ENCODE assay signal across 8 mouse cellular contexts in the genomic region with DNA sequence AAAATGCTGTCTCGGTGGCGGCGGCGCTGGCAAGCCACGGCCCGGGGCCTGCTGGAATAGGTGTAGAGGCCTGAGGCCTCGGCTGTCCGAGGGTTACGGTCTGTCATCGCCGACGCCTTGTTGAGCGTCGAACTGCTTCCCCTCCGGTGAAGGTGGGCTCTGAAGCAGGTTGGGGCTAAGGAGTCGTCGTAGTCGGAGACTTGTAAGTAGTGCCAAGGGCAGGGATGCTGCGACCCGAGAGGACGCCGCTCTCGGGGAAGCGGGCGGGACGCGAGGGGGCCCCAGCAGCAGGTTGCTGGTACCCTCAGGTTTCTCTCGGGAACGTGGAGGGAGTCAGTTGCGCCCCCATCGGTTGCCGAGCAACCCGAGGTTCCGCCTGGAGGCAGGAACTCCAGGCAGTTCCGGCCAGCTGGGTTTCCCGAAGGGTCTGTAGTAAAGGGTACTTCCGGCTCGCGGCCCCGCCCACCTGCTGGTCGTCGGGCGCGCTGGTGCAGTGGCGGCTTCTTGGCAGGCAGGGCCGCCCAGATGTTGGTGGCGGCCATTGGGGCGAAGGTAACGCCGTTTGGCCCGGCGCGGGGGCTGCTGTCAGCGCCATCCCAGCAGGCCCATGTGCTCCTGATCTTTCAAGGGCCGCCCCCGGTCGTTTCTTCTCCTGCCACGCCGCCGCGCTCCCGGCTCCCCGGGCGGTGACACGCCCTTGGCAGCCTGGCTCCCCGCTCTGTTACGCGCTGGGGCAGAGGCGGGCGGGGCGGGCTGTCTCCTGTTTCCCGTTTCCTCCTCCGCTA. TPM values are rescaled to one million over a fixed set of nuclear protein-coding genes. Genes with fewer than 3 reads are reported as not detected.
A peak's percentile ranks its signal among the peaks of the same experiment; 100 is the strongest.
DNase-seq lines count a peak whose midpoint lies in the region; ATAC-seq lines count a peak whose summit lies in the region.
"Not testable (repeated sequence)": the region's sequence is repeated elsewhere in the genome, so short reads cannot be mapped to it uniquely, and the experiment has no call there.

TSS of gene Rsph3b (minus strand) at position 699 of the 785 bp plus-strand sequence.

- H3K4me3 ChIP-seq in hindbrain, embryonic 13.5 days, result peak within 1 kb of the TSS; percentile 55

- not testable (repeated sequence) for H3K4me1 ChIP-seq in hindbrain, embryonic 13.5 days (replicated peaks)

- ATAC-seq in hindbrain, embryonic 13.5 days (ENCODE audit: low FRiP score), result peak; percentile 98

- peak within 1 kb of the TSS; percentile 85 for H3K27ac ChIP-seq in hindbrain, embryonic 13.5 days

- H3K4me2 ChIP-seq in hindbrain, embryonic 13.5 days, result peak within 1 kb of the TSS; percentile 59

- H3K9me3 ChIP-seq in hindbrain, embryonic 13.5 days, result not testable (repeated sequence)

- H3K9ac ChIP-seq in hindbrain, embryonic 13.5 days, result peak within 1 kb of the TSS; percentile 75

- not testable (repeated sequence) for H3K27me3 ChIP-seq in hindbrain, embryonic 13.5 days

- whole genome bisulfite sequencing in hindbrain, embryonic 13.5 days, result 1% methylated on average over 67 of the region's 73 CpGs

- not testable (repeated sequence) for H3K36me3 ChIP-seq in hindbrain, embryonic 13.5 days

- DNase-seq in NIH3T3 (ENCODE audit: low read depth), result peak; percentile 89
- DNase-seq in cerebellum, postnatal 25 days, result peak; percentile 75 to 78
- peak; percentile 67 to 68 for DNase-seq in frontal cortex, postnatal 25 days (ENCODE audit: low spot score in 2 of 2)
- peak; percentile 62 to 77 for DNase-seq in layer of hippocampus, postnatal 25 days (ENCODE audit: extremely low spot score in 1 of 2, low spot score in 1 of 2)
- DNase-seq in lung, postnatal 14 days, result peak; percentile 83
- peak; percentile 88 for DNase-seq in ovary, postnatal 36 days (ENCODE audit: low spot score)
- peak; percentile 86 for DNase-seq in thymus, postnatal 25 days

RNA-seq across cellular contexts. Expression of gene Rsph3b, which starts in this region (rescaled TPM):
- polyA plus RNA-seq in hindbrain, embryonic 13.5 days (2015; fragmentation: Nextera tagmentation; extraction: Ambion mirVana), result 51.8 and 56.4 TPM in 2 replicates
- 10 to 100 TPM; 29.2 to 34.0 TPM for total RNA-seq in layer of hippocampus, postnatal 25 days (2021)

Comparison
In these comparisons a context has a peak if more than half of its experiments do, and no peak if none do; other contexts are left out.
1. Peak in every context shown above with its lines: DNase-seq, ATAC-seq, H3K4me3 ChIP-seq and H3K27ac ChIP-seq.